Mouse (Mus musculus): ENCODE measurements around the gene Pom121l12.

Gene Pom121l12

DNA sequence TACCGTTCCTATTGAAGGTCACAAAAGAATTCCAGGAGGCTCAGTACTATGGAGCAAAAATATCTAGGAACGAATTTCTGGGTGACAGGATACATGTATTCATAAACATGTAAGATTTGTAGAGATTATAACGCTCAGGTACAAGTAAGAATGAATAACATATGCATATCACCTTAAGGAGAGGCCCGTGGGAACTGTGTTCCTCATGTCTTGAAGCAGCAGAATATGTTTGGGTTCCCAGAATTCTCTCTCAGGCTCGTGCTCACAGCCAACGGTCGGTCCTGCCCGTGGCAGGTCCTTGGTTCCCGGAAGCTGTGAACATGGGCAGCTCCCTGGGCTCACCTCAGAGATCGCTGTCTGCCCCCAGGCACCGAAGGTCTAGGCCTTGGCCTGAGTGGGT lies at the start of gene Pom121l12:
Gene Pom121l12, plus strand, starts transcription at position 301 of the 400 bp plus-strand sequence.
- DNase-seq (ENCODE audit: low spot score): no peak

DNA sequence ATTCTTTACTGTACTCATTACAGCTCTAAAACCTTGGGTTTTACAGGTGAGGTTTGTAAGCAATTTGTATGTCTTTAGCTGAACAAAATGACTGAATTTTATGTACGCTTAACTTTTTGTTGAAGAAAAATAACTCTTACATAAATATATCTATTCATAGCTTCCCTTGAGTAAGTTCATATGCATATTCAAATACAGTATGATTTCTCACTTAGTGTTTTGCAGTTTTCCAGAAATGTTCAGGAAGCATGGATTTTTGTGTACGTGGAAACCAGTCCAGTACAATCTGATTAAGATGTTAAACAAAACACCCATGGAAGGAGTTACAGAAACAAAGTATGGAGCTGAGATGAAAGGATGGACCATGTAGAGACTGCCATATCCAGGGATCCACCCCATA lies 12.8 kb downstream of the Pom121l12 start:
- no peak for DNase-seq (ENCODE audit: low spot score)
